Mouse (Mus musculus): ENCODE measurements around the gene Edem3. TPM values are rescaled to one million over a fixed set of nuclear protein-coding genes. Genes with fewer than 3 reads are reported as not detected.
A peak's percentile ranks its signal among the peaks of the same experiment; 100 is the strongest.
"Not testable (repeated sequence)": the region's sequence is repeated elsewhere in the genome, so short reads cannot be mapped to it uniquely, and the experiment has no call there.

The Edem3 gene
- polyA plus RNA-seq, 1 experiment from 2014 or later: 18.2 TPM

- Histone ChIP-seq H3K36me3 (peaks cover 27% of the 10 kb centered on the region), H3K9ac (replicated peaks) (no peak overlapping the region), H3K4me2 (replicated peaks) (no peak overlapping the region), H3K27ac (no peak overlapping the region), H3K9me3 (no peaks in the 10 kb centered on the region), H3K4me3 (replicated peaks) (no peak overlapping the region), H3K4me1 (replicated peaks) (no peaks in the 10 kb centered on the region), H3K27me3 (no peaks in the 10 kb centered on the region)
- ATAC-seq: no peak
- WGBS: 33% methylated on average over 5 of the region's 5 CpGs
Measured at GRCm38 (mm10) chr1:151820457-151820856, 65.3 kb downstream of the Edem3 start.

GRCm38 (mm10) chr1:151825065-151825464, 69.9 kb downstream of the Edem3 start:
- H3K36me3 ChIP-seq: no peaks in the 10 kb centered on the region
- H3K27me3 ChIP-seq: no peaks in the 10 kb centered on the region
- no peak for ATAC-seq
- H3K9ac ChIP-seq (replicated peaks): no peak overlapping the region
- H3K4me1 ChIP-seq (replicated peaks): no peaks in the 10 kb centered on the region
- H3K9me3 ChIP-seq: no peaks in the 10 kb centered on the region
- WGBS: 85% methylated on average over 7 of the region's 7 CpGs
- H3K4me2 ChIP-seq (replicated peaks): no peak overlapping the region
- H3K4me3 ChIP-seq (replicated peaks): no peak overlapping the region
- H3K27ac ChIP-seq: no peak overlapping the region

- Histone ChIP-seq H3K27me3 (no peaks in the 10 kb centered on the region), H3K4me2 (replicated peaks) (no peak overlapping the region), H3K36me3 (no peaks in the 10 kb centered on the region), H3K27ac (no peak overlapping the region), H3K4me3 (replicated peaks) (no peak overlapping the region), H3K9me3 (peaks cover 6% of the 10 kb centered on the region; the same call in 1 of the 2 replicates), H3K4me1 (replicated peaks) (no peaks in the 10 kb centered on the region), H3K9ac (replicated peaks) (no peak overlapping the region)
- WGBS: 83% methylated on average over 3 of the region's 3 CpGs
- ATAC-seq: no peak
Measured at GRCm38 (mm10) chr1:151831791-151832190, 76.6 kb downstream of the Edem3 start.

- Histone ChIP-seq H3K9me3 (peaks cover 6% of the 10 kb centered on the region; the same call in 1 of the 2 replicates), H3K4me2 (replicated peaks) (no peak overlapping the region), H3K36me3 (no peaks in the 10 kb centered on the region), H3K4me1 (replicated peaks) (no peaks in the 10 kb centered on the region), H3K4me3 (replicated peaks) (no peak overlapping the region), H3K9ac (replicated peaks) (no peak overlapping the region), H3K27me3 (no peaks in the 10 kb centered on the region), H3K27ac (no peak overlapping the region)
- WGBS: 89% methylated on average over 4 of the region's 4 CpGs
- ATAC-seq: no peak
Measured at GRCm38 (mm10) chr1:151835261-151835660, 80.1 kb downstream of the Edem3 start.

DNA sequence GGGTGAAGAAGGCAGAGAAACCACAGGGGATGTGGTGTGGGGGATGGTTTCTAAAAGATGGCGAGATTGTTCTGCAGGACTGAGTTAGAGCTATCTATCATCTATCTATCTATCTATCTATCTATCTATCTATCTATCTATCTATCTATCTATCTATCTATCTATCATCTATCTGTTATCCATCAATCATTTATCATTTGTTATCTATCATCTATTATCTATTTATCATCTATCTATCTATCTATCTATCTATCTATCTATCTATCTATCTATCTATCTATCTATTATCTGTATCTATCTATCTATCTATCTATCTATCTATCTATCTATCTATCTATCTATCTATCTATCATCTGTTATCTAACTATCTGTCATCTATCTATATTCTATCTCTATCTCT, 85.2 kb downstream of the Edem3 start:
- not testable (repeated sequence) for ATAC-seq
- WGBS: 89% methylated on average over 1 of the region's 1 CpGs

DNA sequence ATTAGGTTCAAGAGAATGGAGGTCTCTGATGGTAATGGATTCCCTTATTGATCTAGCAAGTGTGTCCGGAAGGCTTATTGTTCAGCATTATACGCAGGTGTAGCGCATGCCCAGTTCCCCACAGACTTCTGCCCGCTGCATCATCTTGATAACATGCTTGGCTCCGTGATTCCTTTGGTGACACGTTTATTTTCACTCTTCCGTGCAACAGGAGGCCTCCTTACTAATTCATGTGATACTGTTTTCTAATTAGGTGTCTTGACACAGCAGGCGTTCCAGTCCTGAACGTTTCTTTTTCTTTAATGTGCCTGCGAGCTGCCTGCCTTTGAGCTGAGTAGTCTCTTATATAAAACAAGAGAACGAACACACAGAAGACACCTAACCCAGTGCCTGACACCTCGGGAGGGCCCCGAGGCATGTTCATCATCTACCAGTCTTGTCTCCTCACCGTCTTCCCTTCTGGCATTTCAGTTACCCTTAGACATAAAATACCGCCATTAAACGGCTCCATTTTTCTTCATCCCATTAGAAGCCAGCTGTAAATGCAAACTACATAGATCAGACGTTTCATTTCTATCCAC, 90.2 kb downstream of the Edem3 start:
- Histone ChIP-seq H3K27ac (no peak overlapping the region), H3K36me3 (no peaks in the 10 kb centered on the region), H3K4me2 (replicated peaks) (no peak overlapping the region), H3K9me3 (no peaks in the 10 kb centered on the region), H3K9ac (replicated peaks) (no peak overlapping the region), H3K27me3 (no peaks in the 10 kb centered on the region), H3K4me3 (replicated peaks) (no peak overlapping the region), H3K4me1 (replicated peaks) (peaks cover 13% of the 10 kb centered on the region)
- no peak for ATAC-seq
- WGBS: 62% methylated on average over 17 of the region's 17 CpGs

More for the DNA sequence above, 85.2 kb downstream of the Edem3 start:
- not testable (repeated sequence) for H3K4me2 ChIP-seq (replicated peaks); H3K27me3 ChIP-seq; H3K9me3 ChIP-seq; H3K4me1 ChIP-seq (replicated peaks); H3K36me3 ChIP-seq; H3K4me3 ChIP-seq (replicated peaks); H3K27ac ChIP-seq; H3K9ac ChIP-seq (replicated peaks)

DNA sequence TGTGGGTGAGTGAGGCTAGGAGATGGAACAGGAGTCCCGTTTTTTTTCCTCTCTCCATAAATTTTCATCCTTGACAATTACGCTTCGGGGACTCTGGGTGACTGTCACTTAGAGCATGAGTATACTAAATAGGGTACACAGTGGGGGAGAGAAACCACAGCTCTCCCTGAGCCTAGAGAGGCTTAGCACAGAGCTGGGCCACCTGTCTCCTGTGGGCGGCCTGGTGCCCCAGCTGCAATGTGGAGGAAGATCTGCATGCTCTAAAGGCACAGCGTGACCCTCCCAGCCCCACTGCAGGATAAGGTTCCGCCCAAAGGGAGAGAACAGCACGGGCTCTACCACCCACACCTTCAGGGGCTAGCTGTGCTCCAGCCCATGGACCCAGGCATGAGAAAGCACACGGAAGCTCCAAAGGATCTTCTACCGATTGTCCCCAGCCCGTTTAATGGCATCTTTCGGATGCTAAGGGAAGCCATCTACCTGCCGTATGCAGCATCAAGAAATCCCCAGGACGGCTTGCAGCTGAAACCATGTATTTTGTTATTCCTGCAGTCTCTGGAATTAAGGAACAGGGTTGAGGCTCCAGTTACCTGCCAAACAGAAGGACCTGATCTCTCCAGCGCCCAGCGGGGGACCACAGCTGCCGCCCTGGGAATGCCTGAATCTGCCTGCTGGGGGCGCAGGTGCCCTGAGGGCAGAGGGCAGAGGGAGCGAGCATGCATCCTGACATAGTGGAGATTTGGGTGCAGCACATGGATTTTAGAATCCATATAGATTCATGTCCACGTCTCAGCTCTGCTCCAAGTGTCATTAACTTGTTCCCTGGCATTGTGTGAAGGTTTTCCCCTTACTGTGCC, 91.0 kb downstream of the Edem3 start:
- H3K4me1 ChIP-seq (replicated peaks): peaks cover 13% of the 10 kb centered on the region
- ATAC-seq: 0 out of 2 replicates have a peak, but pooled peaks have one; percentile 30
- no peaks in the 10 kb centered on the region for H3K36me3 ChIP-seq
- no peak overlapping the region for H3K27ac ChIP-seq
- no peak overlapping the region for H3K4me3 ChIP-seq (replicated peaks)
- H3K9me3 ChIP-seq: no peaks in the 10 kb centered on the region
- no peak overlapping the region for H3K4me2 ChIP-seq (replicated peaks)
- H3K27me3 ChIP-seq: no peaks in the 10 kb centered on the region
- H3K9ac ChIP-seq (replicated peaks): no peak overlapping the region
- 60% methylated on average over 19 of the region's 19 CpGs for WGBS

GRCm38 (mm10) chr1:151848286-151848685, 93.1 kb downstream of the Edem3 start:
- Histone ChIP-seq H3K36me3 (no peaks in the 10 kb centered on the region), H3K4me3 (replicated peaks) (no peak overlapping the region), H3K9ac (replicated peaks) (no peak overlapping the region), H3K4me1 (replicated peaks) (peaks cover 13% of the 10 kb centered on the region), H3K27me3 (no peaks in the 10 kb centered on the region), H3K27ac (no peak overlapping the region), H3K4me2 (replicated peaks) (no peak overlapping the region), H3K9me3 (no peaks in the 10 kb centered on the region)
- WGBS: 92% methylated on average over 2 of the region's 2 CpGs
- no peak for ATAC-seq

GRCm38 (mm10) chr1:151849993-151850608, 94.9 kb downstream of the Edem3 start:
- no peaks in the 10 kb centered on the region for H3K27me3 ChIP-seq
- H3K36me3 ChIP-seq: no peaks in the 10 kb centered on the region
- no peak overlapping the region for H3K4me2 ChIP-seq (replicated peaks)
- no peak for ATAC-seq
- H3K4me1 ChIP-seq (replicated peaks): peaks cover 13% of the 10 kb centered on the region
- no peaks in the 10 kb centered on the region for H3K9me3 ChIP-seq
- 83% methylated on average over 16 of the region's 16 CpGs for WGBS
- no peak overlapping the region for H3K9ac ChIP-seq (replicated peaks)
- no peak overlapping the region for H3K4me3 ChIP-seq (replicated peaks)
- no peak overlapping the region for H3K27ac ChIP-seq

DNA sequence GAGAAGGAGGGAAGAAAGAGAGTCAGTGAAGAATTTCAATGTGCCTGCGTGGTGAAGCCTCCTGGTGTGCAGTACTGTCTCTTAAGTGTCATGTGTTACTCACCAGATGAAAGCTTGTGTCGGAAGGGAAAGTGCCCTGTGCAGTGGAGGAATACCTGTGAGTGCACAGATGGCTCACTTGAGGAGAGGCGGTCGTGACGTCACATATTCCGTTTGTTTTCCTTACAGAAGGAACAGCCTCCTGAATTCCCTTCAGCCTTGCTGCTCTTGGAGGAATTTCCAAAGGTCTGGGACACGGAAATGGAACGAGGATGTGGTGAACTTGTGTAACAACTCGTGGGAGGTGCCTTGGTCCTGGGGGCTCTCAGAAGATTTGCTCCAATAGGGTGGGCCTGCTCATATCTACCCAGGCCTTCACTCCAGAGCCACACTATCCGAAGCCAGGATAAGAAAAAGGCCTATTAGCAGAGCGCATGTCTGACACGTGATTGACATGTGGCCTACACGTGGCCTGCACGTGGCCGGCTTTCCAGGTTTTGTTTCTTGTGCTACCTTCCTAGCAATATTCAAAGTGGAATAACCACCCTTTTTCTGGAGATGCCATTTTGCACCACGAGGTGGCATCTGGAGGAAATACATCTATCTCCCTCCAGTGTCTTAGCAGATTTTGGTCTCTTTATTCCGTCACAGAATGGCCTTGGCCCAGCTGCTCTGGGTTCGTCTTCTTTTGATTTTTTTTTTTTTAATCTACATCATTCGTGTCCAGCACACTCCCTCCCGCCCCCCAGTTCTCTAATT, 96.1 kb downstream of the Edem3 start:
- peaks cover 4% of the 10 kb centered on the region; the same call in 1 of the 2 replicates for H3K4me1 ChIP-seq (replicated peaks)
- H3K27ac ChIP-seq: no peak overlapping the region; the same call in 1 of the 2 replicates
- no peak for ATAC-seq
- no peak overlapping the region for H3K9ac ChIP-seq (replicated peaks)
- no peaks in the 10 kb centered on the region for H3K27me3 ChIP-seq
- no peaks in the 10 kb centered on the region for H3K36me3 ChIP-seq
- WGBS: 82% methylated on average over 20 of the region's 20 CpGs
- no peaks in the 10 kb centered on the region for H3K9me3 ChIP-seq
- no peak overlapping the region for H3K4me2 ChIP-seq (replicated peaks)
- H3K4me3 ChIP-seq (replicated peaks): no peak overlapping the region

DNA sequence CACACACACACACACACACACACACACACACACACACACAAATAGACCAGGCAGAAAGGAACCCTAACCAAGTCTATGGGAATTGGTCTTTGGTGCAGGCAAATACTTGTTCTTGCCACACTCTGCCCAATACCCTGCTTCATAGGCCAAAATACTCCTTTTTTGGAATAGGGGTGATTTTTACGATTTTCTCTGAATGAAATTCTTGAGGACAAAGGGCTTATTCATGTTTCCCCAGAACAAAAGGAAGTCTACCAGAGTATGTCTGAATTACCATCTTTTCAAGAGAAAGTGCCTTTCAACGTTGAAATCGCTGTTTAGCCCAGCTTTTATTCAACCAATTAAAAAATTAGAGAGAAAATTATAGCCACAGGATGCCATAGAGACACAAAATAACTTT, 96.8 kb downstream of the Edem3 start:
- Histone ChIP-seq H3K36me3 (no peaks in the 10 kb centered on the region), H3K4me2 (replicated peaks) (no peak overlapping the region)

More for the DNA sequence above, 96.8 kb downstream of the Edem3 start:
- Histone ChIP-seq H3K9me3 (no peaks in the 10 kb centered on the region), H3K4me3 (replicated peaks) (no peak overlapping the region), H3K4me1 (replicated peaks) (no peaks in the 10 kb centered on the region), H3K27me3 (no peaks in the 10 kb centered on the region), H3K9ac (replicated peaks) (no peak overlapping the region), H3K27ac (no peak overlapping the region)
- ATAC-seq: no peak
- WGBS: 20% methylated on average over 3 of the region's 3 CpGs
